Mouse (Mus musculus) gastrocnemius, postnatal 25 days (tissue): ENCODE results near the gene Sap30. TPM values are rescaled to one million over a fixed set of nuclear protein-coding genes. Genes with fewer than 3 reads are reported as not detected.
"Not testable (repeated sequence)": the region's sequence is repeated elsewhere in the genome, so short reads cannot be mapped to it uniquely, and the experiment has no call there.

Experiments
- DNase-seq: peaks from one replicate; pipeline ENCODE4 v3.0.0; 2022
- total RNA-seq, 2 experiments: library from RNA; stranded (reverse); gene quantifications; 1 replicate in 1 of 2; 2 replicates in 1 of 2; pipeline ENCODE4 v1.2.3; 2021

Sap30 gene
- total RNA-seq, 2 experiments from 2014 or later, result 10.2 to 18.5 TPM

GRCm38 (mm10) chr8:57498847-57499511 is 11.3 kb upstream of the Sap30 start:
- no peak for DNase-seq

GRCm38 (mm10) chr8:57498494-57498846 is 10.8 kb upstream of the Sap30 start:
- DNase-seq, result no peak

- no peak for DNase-seq
Measured at GRCm38 (mm10) chr8:57491873-57492272, 4.2 kb upstream of the Sap30 start.

GRCm38 (mm10) chr8:57489896-57490295 is 2.2 kb upstream of the Sap30 start:
- no peak for DNase-seq

GRCm38 (mm10) chr8:57489366-57489765 is 1.7 kb upstream of the Sap30 start:
- no peak for DNase-seq

- peak; percentile 56 for DNase-seq
Measured at GRCm38 (mm10) chr8:57488312-57488765, 679 bp upstream of the Sap30 start.

GRCm38 (mm10) chr8:57486491-57487440 is 894 bp downstream of the Sap30 start:
- DNase-seq, result peak; percentile 19

GRCm38 (mm10) chr8:57480606-57481005 is 7.1 kb downstream of the Sap30 start:
- no peak for DNase-seq

GRCm38 (mm10) chr8:57479700-57480099 is 8.0 kb downstream of the Sap30 start:
- no peak for DNase-seq

- DNase-seq, result no peak
Measured at GRCm38 (mm10) chr8:57478406-57478805, 9.3 kb downstream of the Sap30 start.

GRCm38 (mm10) chr8:57473751-57474150 is 13.9 kb downstream of the Sap30 start:
- DNase-seq, result no peak

- DNase-seq, result no peak
Measured at GRCm38 (mm10) chr8:57470863-57471262, 16.8 kb downstream of the Sap30 start.

GRCm38 (mm10) chr8:57468624-57469023 is 19.0 kb downstream of the Sap30 start:
- peak; percentile 87 for DNase-seq

- DNase-seq, result no peak
Measured at GRCm38 (mm10) chr8:57463757-57464156, 23.9 kb downstream of the Sap30 start.

GRCm38 (mm10) chr8:57462839-57463238 is 24.8 kb downstream of the Sap30 start:
- no peak for DNase-seq

- no peak for DNase-seq
Measured at GRCm38 (mm10) chr8:57457942-57458341, 29.7 kb downstream of the Sap30 start.

GRCm38 (mm10) chr8:57457152-57457551 is 30.5 kb downstream of the Sap30 start:
- no peak for DNase-seq

- no peak for DNase-seq
Measured at GRCm38 (mm10) chr8:57455765-57456164, 31.9 kb downstream of the Sap30 start, which contains the start of gene Scrg1. TSS of gene Scrg1 (plus strand) at chr8:57455923.

GRCm38 (mm10) chr8:57453361-57453760 is 34.3 kb downstream of the Sap30 start:
- DNase-seq, result no peak

GRCm38 (mm10) chr8:57451896-57452295 is 35.8 kb downstream of the Sap30 start:
- DNase-seq, result no peak

GRCm38 (mm10) chr8:57450726-57451125 is 36.9 kb downstream of the Sap30 start:
- no peak for DNase-seq

GRCm38 (mm10) chr8:57445901-57446300 is 41.8 kb downstream of the Sap30 start:
- DNase-seq, result not testable (repeated sequence)

GRCm38 (mm10) chr8:57443289-57443688 is 44.4 kb downstream of the Sap30 start:
- DNase-seq, result no peak
